Mouse (Mus musculus) urinary bladder, adult 18-20 months (tissue): Measurements from ENCODE around the gene Gm6268.

Experiments used
- DNase-seq, 2 experiments: peaks; one replicate each; pipeline ENCODE4 v3.0.0; 2022; ENCODE audit warnings: low spot score in 2 of 2, mixed read lengths in 2 of 2

The Gm6268 gene

GRCm38 (mm10) chrX:36400980-36401379 lies at the start of gene Gm6268:
TSS of gene Gm6268 (plus strand) at chrX:36401280.
- no peak for DNase-seq

- DNase-seq: no peak
Measured at GRCm38 (mm10) chrX:36352446-36352845, 48.6 kb upstream of the Gm6268 start.

GRCm38 (mm10) chrX:36385340-36385739 lies 15.7 kb upstream of the Gm6268 start:
- no peak for DNase-seq

GRCm38 (mm10) chrX:36389971-36390370 lies 11.1 kb upstream of the Gm6268 start:
- no peak for DNase-seq

GRCm38 (mm10) chrX:36390503-36390902 lies 10.6 kb upstream of the Gm6268 start:
- peak in 1 of 2 experiments; percentile 6 for DNase-seq

- DNase-seq: no peak
Measured at GRCm38 (mm10) chrX:36392672-36393071, 8.4 kb upstream of the Gm6268 start.

GRCm38 (mm10) chrX:36393279-36393678 lies 7.8 kb upstream of the Gm6268 start:
- no peak for DNase-seq

GRCm38 (mm10) chrX:36402316-36402715 lies 1.2 kb downstream of the Gm6268 start:
- DNase-seq: no peak

- DNase-seq: no peak
Measured at GRCm38 (mm10) chrX:36419153-36419552, 18.1 kb downstream of the Gm6268 start.

GRCm38 (mm10) chrX:36434993-36435392 lies 33.9 kb downstream of the Gm6268 start:
- no peak for DNase-seq

- no peak for DNase-seq
Measured at GRCm38 (mm10) chrX:36437932-36438331, 36.9 kb downstream of the Gm6268 start.
